Mouse (Mus musculus): ENCODE measurements around the gene Fbxo47.
A peak's percentile ranks its signal among the peaks of the same experiment; 100 is the strongest.
"Not testable (repeated sequence)": the region's sequence is repeated elsewhere in the genome, so short reads cannot be mapped to it uniquely, and the experiment has no call there.

The Fbxo47 gene

GRCm38 (mm10) chr11:97880362-97880761, 3.6 kb downstream of the Fbxo47 start:
- DNase-seq (ENCODE audit: low spot score in 2 of 2), result no peak

- DNase-seq (ENCODE audit: low spot score in 2 of 2), result no peak
These were observed 6.6 kb downstream of the Fbxo47 start for GRCm38 (mm10) chr11:97877341-97877740.

GRCm38 (mm10) chr11:97874396-97874795, 9.6 kb downstream of the Fbxo47 start:
- DNase-seq (ENCODE audit: low spot score in 2 of 2), result no peak

- DNase-seq (ENCODE audit: low spot score in 2 of 2), result not testable (repeated sequence)
These were observed 11.6 kb downstream of the Fbxo47 start for GRCm38 (mm10) chr11:97872378-97872777.

GRCm38 (mm10) chr11:97867591-97867990, 16.4 kb downstream of the Fbxo47 start:
- DNase-seq (ENCODE audit: low spot score in 2 of 2), result no peak

- no peak for DNase-seq (ENCODE audit: low spot score in 2 of 2)
These were observed 17.7 kb downstream of the Fbxo47 start for GRCm38 (mm10) chr11:97866091-97866888.

- no peak for DNase-seq (ENCODE audit: low spot score in 2 of 2)
These were observed 18.5 kb downstream of the Fbxo47 start for GRCm38 (mm10) chr11:97865421-97865820.

GRCm38 (mm10) chr11:97862148-97862547, 21.8 kb downstream of the Fbxo47 start:
- no peak for DNase-seq (ENCODE audit: low spot score in 2 of 2)

GRCm38 (mm10) chr11:97855473-97855872, 28.5 kb downstream of the Fbxo47 start:
- DNase-seq (ENCODE audit: low spot score in 2 of 2), result no peak

GRCm38 (mm10) chr11:97851601-97852000, 32.4 kb downstream of the Fbxo47 start:
- DNase-seq (ENCODE audit: low spot score in 2 of 2), result no peak

GRCm38 (mm10) chr11:97850367-97850766, 33.6 kb downstream of the Fbxo47 start:
- no peak for DNase-seq (ENCODE audit: low spot score in 2 of 2)

- no peak for DNase-seq (ENCODE audit: low spot score in 2 of 2)
These were observed 42.0 kb downstream of the Fbxo47 start for GRCm38 (mm10) chr11:97842001-97842400.

- no peak for DNase-seq (ENCODE audit: low spot score in 2 of 2)
These were observed 42.8 kb downstream of the Fbxo47 start for GRCm38 (mm10) chr11:97840991-97841661.

- DNase-seq (ENCODE audit: low spot score in 2 of 2), result no peak
These were observed 43.4 kb downstream of the Fbxo47 start, which contains the start of gene B230217C12Rik for GRCm38 (mm10) chr11:97840539-97840954. Gene B230217C12Rik (plus strand): TSS chr11:97840780.

GRCm38 (mm10) chr11:97840135-97840490, 43.8 kb downstream of the Fbxo47 start:
- DNase-seq (ENCODE audit: low spot score in 2 of 2), result no peak

- no peak for DNase-seq (ENCODE audit: low spot score in 2 of 2)
These were observed 44.4 kb downstream of the Fbxo47 start for GRCm38 (mm10) chr11:97839441-97840134.

GRCm38 (mm10) chr11:97838779-97839440, 45.0 kb downstream of the Fbxo47 start:
- no peak for DNase-seq (ENCODE audit: low spot score in 2 of 2)

- DNase-seq (ENCODE audit: low spot score in 2 of 2), result peak in 1 of 2 experiments; percentile 4
These were observed 46.3 kb downstream of the Fbxo47 start for GRCm38 (mm10) chr11:97837641-97838149.

- peak in 1 of 2 experiments; percentile 4 for DNase-seq (ENCODE audit: low spot score in 2 of 2)
These were observed 46.9 kb downstream of the Fbxo47 start for GRCm38 (mm10) chr11:97837051-97837450.

- DNase-seq (ENCODE audit: low spot score in 2 of 2), result peak in 1 of 2 experiments; percentile 4
These were observed 47.4 kb downstream of the Fbxo47 start for GRCm38 (mm10) chr11:97836541-97836940.

- no peak for DNase-seq (ENCODE audit: low spot score in 2 of 2)
These were observed 50.6 kb downstream of the Fbxo47 start for GRCm38 (mm10) chr11:97833352-97833751.

- no peak for DNase-seq (ENCODE audit: low spot score in 2 of 2)
These were observed 52.0 kb downstream of the Fbxo47 start for GRCm38 (mm10) chr11:97832001-97832400.
